Mouse (Mus musculus) stomach, embryonic 14.5 days (tissue): ENCODE measurements around the gene Bckdha. TPM values are rescaled to one million over a fixed set of nuclear protein-coding genes. Genes with fewer than 3 reads are reported as not detected.

Source experiments
- ATAC-seq: fragments of 200-750 bp; cut with Nextera tagmentation; 2 replicates; pipeline ENCODE4 v1.8.0; 2017; ENCODE audit warnings: low read depth, moderate TSS enrichment; ENCODE audit not compliant: insufficient number of reproducible peaks, insufficient read depth, low FRiP score
- H3K27ac ChIP-seq: fragments of 300-500 bp; sonication (generic); 2 replicates; pipeline ENCODE4 v1.5.1; 2014; ENCODE audit warnings: mild to moderate bottlenecking, low read length, moderate library complexity, mixed read lengths
- H3K27me3 ChIP-seq: fragments of 300-500 bp; sonication (generic); 2 replicates; pipeline ENCODE4 v1.6.1; 2014; ENCODE audit warnings: low read length, control low read depth, mixed read lengths; ENCODE audit not compliant: control insufficient read depth, insufficient read depth
- H3K36me3 ChIP-seq: fragments of 300-500 bp; sonication (generic); 2 replicates; pipeline ENCODE4 v1.6.1; 2014; ENCODE audit warnings: mild to moderate bottlenecking, control low read depth, low read length, moderate library complexity, mixed read lengths; ENCODE audit not compliant: control insufficient read depth, insufficient read depth
- H3K4me1 ChIP-seq: fragments of 300-500 bp; sonication (generic); 2 replicates; pipeline ENCODE4 v1.6.1; 2014; ENCODE audit warnings: low read length, control low read depth, mixed read lengths; ENCODE audit not compliant: control insufficient read depth, insufficient read depth
- H3K4me2 ChIP-seq: fragments of 300-500 bp; sonication (generic); replicated peaks from 2 replicates; pipeline ENCODE4 v1.6.1; 2014; ENCODE audit warnings: low read depth, low read length, control low read depth
- H3K4me3 ChIP-seq: fragments of 300-500 bp; sonication (generic); 2 replicates; pipeline ENCODE4 v1.5.1; 2014; ENCODE audit warnings: low read depth, low read length, control low read depth
- H3K9ac ChIP-seq: fragments of 300-500 bp; sonication (generic); replicated peaks from 2 replicates; pipeline ENCODE4 v1.6.1; 2014; ENCODE audit warnings: low read depth, mild to moderate bottlenecking, control low read depth, low read length, moderate library complexity, mixed read lengths
- H3K9me3 ChIP-seq: fragments of 300-500 bp; sonication (generic); 2 replicates; pipeline ENCODE4 v1.6.1; 2016; ENCODE audit warnings: low read depth, low read length, control low read depth; ENCODE audit not compliant: control insufficient read depth
- WGBS: fragments of 180-500 bp; shearing (Covaris S2); extraction: QIAGEN DNeasy Blood & Tissue Kit; methylation state at CpG from one replicate; pipeline ENCODE4 v1.1.7; 2014; 5-methylcytosine and 5-hydroxymethylcytosine counted together
- polyA plus RNA-seq: library from polyadenylated mRNA; unstranded; fragments of >200 nt; fragmentation: Nextera tagmentation; extraction: Ambion mirVana; gene quantifications from 2 replicates; pipeline ENCODE4 v1.2.1, GENCODE M21; 2014

Bckdha gene
- polyA plus RNA-seq, 1 experiment from 2014 or later = 52.2 TPM

GRCm38 (mm10) chr7:25700732-25701131 is 42.0 kb upstream of the Bckdha start:
- WGBS = 77% methylated on average over 12 of the region's 12 CpGs
- no peak for ATAC-seq
- no peaks in the 10 kb centered on the region for H3K9me3 ChIP-seq

GRCm38 (mm10) chr7:25699851-25700250 is 41.1 kb upstream of the Bckdha start:
- 55% methylated on average over 13 of the region's 13 CpGs for WGBS

More at GRCm38 (mm10) chr7:25700732-25701131, 42.0 kb upstream of the Bckdha start:
- no peak overlapping the region for H3K27ac ChIP-seq
- no peak overlapping the region for H3K4me3 ChIP-seq
- H3K27me3 ChIP-seq = no peaks in the 10 kb centered on the region
- no peaks in the 10 kb centered on the region for H3K36me3 ChIP-seq
- H3K9ac ChIP-seq = no peak overlapping the region
- H3K4me2 ChIP-seq = no peak overlapping the region
- H3K4me1 ChIP-seq = 0 out of 2 replicates have a peak, but pooled peaks cover under 1% of the 10 kb centered on the region

GRCm38 (mm10) chr7:25694104-25694503 is 35.3 kb upstream of the Bckdha start:
- Histone ChIP-seq H3K4me3 (no peak overlapping the region), H3K9me3 (no peaks in the 10 kb centered on the region), H3K9ac (no peak overlapping the region), H3K4me2 (no peak overlapping the region), H3K27ac (no peak overlapping the region), H3K27me3 (no peaks in the 10 kb centered on the region), H3K4me1 (0 out of 2 replicates have a peak, but pooled peaks cover 3% of the 10 kb centered on the region), H3K36me3 (no peaks in the 10 kb centered on the region)
- ATAC-seq = no peak
- WGBS = 65% methylated on average over 8 of the region's 8 CpGs

More at GRCm38 (mm10) chr7:25699851-25700250, 41.1 kb upstream of the Bckdha start:
- no peaks in the 10 kb centered on the region for H3K4me1 ChIP-seq
- ATAC-seq = no peak
- H3K9me3 ChIP-seq = no peaks in the 10 kb centered on the region
- no peak overlapping the region for H3K4me3 ChIP-seq
- H3K27ac ChIP-seq = no peak overlapping the region
- no peaks in the 10 kb centered on the region for H3K36me3 ChIP-seq
- no peak overlapping the region for H3K4me2 ChIP-seq
- H3K27me3 ChIP-seq = no peaks in the 10 kb centered on the region
- H3K9ac ChIP-seq = no peak overlapping the region

DNA sequence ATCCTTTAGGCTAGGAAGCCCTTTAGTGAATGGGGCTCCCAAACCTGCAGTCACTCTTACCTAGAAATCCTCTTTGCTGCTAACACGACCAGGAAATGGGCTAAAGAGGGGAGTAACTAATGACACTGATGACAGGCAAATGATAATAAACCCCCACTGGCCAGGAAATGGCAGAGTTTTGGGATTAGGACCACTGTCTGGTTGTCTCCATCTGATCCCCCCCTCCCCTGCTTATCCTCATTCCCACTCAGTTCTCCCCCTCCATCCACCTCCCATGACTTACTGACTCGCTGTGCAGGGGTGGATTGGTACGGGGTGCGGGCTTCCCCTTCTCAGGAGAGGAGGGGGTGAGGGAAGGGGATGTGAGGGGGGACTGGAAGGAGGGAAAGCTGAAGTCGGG is 31.3 kb upstream of the Bckdha start:
- H3K9me3 ChIP-seq = no peaks in the 10 kb centered on the region
- no peaks in the 10 kb centered on the region for H3K36me3 ChIP-seq
- H3K27me3 ChIP-seq = no peaks in the 10 kb centered on the region; the same call in 1 of the 2 replicates
- 46% methylated on average over 5 of the region's 5 CpGs for WGBS
- no peak for ATAC-seq
- H3K4me2 ChIP-seq = peak overlapping the region; percentile 97; the same call in 1 of the 2 replicates
- H3K9ac ChIP-seq = no peak overlapping the region
- no peak overlapping the region for H3K4me3 ChIP-seq
- peaks cover 20% of the 10 kb centered on the region; the same call in 1 of the 2 replicates for H3K4me1 ChIP-seq
- H3K27ac ChIP-seq = no peak overlapping the region

- H3K27me3 ChIP-seq = no peaks in the 10 kb centered on the region; the same call in 1 of the 2 replicates
- no peak overlapping the region for H3K27ac ChIP-seq
- H3K4me3 ChIP-seq = peak overlapping the region; percentile 70
- WGBS = 8% methylated on average over 12 of the region's 12 CpGs
- H3K36me3 ChIP-seq = no peaks in the 10 kb centered on the region
- no peak for ATAC-seq
- H3K4me2 ChIP-seq = peak overlapping the region; percentile 97
- no peaks in the 10 kb centered on the region for H3K9me3 ChIP-seq
- H3K4me1 ChIP-seq = peaks cover 20% of the 10 kb centered on the region; the same call in 1 of the 2 replicates
- peak overlapping the region; percentile 34; the same call in 1 of the 2 replicates for H3K9ac ChIP-seq
Measured at GRCm38 (mm10) chr7:25689603-25690021, 30.8 kb upstream of the Bckdha start.

- H3K4me1 ChIP-seq = peaks cover 20% of the 10 kb centered on the region; the same call in 1 of the 2 replicates
- no peaks in the 10 kb centered on the region for H3K9me3 ChIP-seq
- ATAC-seq = peak; percentile 73
- under 1% methylated on average over 48 of the region's 52 CpGs for WGBS
- H3K27ac ChIP-seq = peak overlapping the region; percentile 49; the same call in 1 of the 2 replicates
- H3K36me3 ChIP-seq = no peaks in the 10 kb centered on the region
- H3K9ac ChIP-seq = peak overlapping the region; percentile 34
- peak overlapping the region; percentile 97 for H3K4me2 ChIP-seq
- H3K4me3 ChIP-seq = peak overlapping the region; percentile 70
- H3K27me3 ChIP-seq = no peaks in the 10 kb centered on the region; the same call in 1 of the 2 replicates
Measured at GRCm38 (mm10) chr7:25688810-25689586, 30.2 kb upstream of the Bckdha start.

DNA sequence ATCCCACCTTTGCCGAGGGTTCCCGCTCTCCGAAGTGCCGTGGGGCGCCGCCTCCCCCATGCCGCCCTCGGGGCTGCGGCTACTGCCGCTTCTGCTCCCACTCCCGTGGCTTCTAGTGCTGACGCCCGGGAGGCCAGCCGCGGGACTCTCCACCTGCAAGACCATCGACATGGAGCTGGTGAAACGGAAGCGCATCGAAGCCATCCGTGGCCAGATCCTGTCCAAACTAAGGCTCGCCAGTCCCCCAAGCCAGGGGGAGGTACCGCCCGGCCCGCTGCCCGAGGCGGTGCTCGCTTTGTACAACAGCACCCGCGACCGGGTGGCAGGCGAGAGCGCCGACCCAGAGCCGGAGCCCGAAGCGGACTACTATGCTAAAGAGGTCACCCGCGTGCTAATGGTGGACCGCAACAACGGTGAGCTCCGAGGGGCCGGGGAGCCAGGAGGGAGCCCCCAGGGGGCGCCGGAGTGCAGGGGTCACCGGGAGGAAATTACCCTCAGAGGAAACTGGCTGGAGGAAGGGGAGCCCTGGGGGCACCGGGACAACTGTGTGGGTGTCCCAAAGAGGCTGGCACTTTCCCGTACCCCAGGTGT is 29.1 kb upstream of the Bckdha start:
- peak overlapping the region; percentile 70 for H3K4me3 ChIP-seq
- WGBS = under 1% methylated on average over 47 of the region's 47 CpGs
- peaks cover 20% of the 10 kb centered on the region; the same call in 1 of the 2 replicates for H3K4me1 ChIP-seq
- 0 out of 2 replicates have a peak overlapping the region, but pooled peaks have one; percentile 27 for H3K27ac ChIP-seq
- H3K4me2 ChIP-seq = peak overlapping the region; percentile 97
- no peaks in the 10 kb centered on the region; the same call in 1 of the 2 replicates for H3K27me3 ChIP-seq
- ATAC-seq = no peak
- H3K9me3 ChIP-seq = no peaks in the 10 kb centered on the region
- peak overlapping the region; percentile 34; the same call in 1 of the 2 replicates for H3K9ac ChIP-seq
- H3K36me3 ChIP-seq = no peaks in the 10 kb centered on the region
